Mouse (Mus musculus) liver, postnatal 0 days (tissue): ENCODE results near the gene Ankrd12. TPM values are rescaled to one million over a fixed set of nuclear protein-coding genes. Genes with fewer than 3 reads are reported as not detected.

ENCODE experiments used
- ATAC-seq: fragments of 200-750 bp; cut with Nextera tagmentation; 2 replicates; pipeline ENCODE4 v1.8.0; 2017; ENCODE audit warnings: mild to moderate bottlenecking, moderate library complexity
- DNase-seq: peaks from one replicate; pipeline ENCODE4 v3.0.0-alpha.2; 2016
- H3K27ac ChIP-seq: fragments of 300-500 bp; sonication (generic); 2 replicates; pipeline ENCODE4 v1.5.1; 2014; ENCODE audit warnings: antibody characterized with exemption, moderate library complexity, mild to moderate bottlenecking, low read depth
- H3K27me3 ChIP-seq: fragments of 300-500 bp; sonication (generic); 2 replicates; pipeline ENCODE4 v1.6.1; 2014; ENCODE audit warnings: low read length, control low read depth, mixed read lengths; ENCODE audit not compliant: insufficient read depth
- H3K36me3 ChIP-seq: fragments of 300-500 bp; sonication (generic); replicated peaks from 2 replicates; pipeline ENCODE4 v1.6.1; 2014; ENCODE audit warnings: mild to moderate bottlenecking, control low read depth, low read length, moderate library complexity, mixed read lengths; ENCODE audit not compliant: insufficient read depth
- H3K4me1 ChIP-seq: fragments of 300-500 bp; sonication (generic); 2 replicates; pipeline ENCODE4 v1.6.1; 2014; ENCODE audit warnings: antibody characterized with exemption, mild to moderate bottlenecking, control low read depth; ENCODE audit not compliant: insufficient read depth
- H3K4me2 ChIP-seq: fragments of 300-500 bp; sonication (generic); 2 replicates; pipeline ENCODE4 v1.6.1; 2014; ENCODE audit warnings: low read depth, mild to moderate bottlenecking, low read length, moderate library complexity, mixed read lengths
- H3K4me3 ChIP-seq: fragments of 300-500 bp; sonication (generic); 2 replicates; pipeline ENCODE4 v1.5.1; 2014; ENCODE audit warnings: low read depth, low read length
- H3K9ac ChIP-seq: fragments of 300-500 bp; sonication (generic); replicated peaks from 2 replicates; pipeline ENCODE4 v1.6.1; 2014; ENCODE audit warnings: mild to moderate bottlenecking, moderate library complexity
- H3K9me3 ChIP-seq: fragments of 300-500 bp; sonication (generic); 2 replicates; pipeline ENCODE4 v1.6.1; 2016; ENCODE audit warnings: mild to moderate bottlenecking, control low read depth, low read length, mixed read lengths
- CTCF ChIP-seq: sonication (generic); IDR thresholded peaks from 2 replicates; pipeline ENCODE4 v1.5.1; 2016; ENCODE audit warnings: antibody characterized with exemption, low read depth
- EP300 ChIP-seq: IDR thresholded peaks from 2 replicates; pipeline ENCODE4 v1.6.1; 2016; ENCODE audit warnings: antibody characterized with exemption, low read depth, mild to moderate bottlenecking
- WGBS: fragments of 180-500 bp; shearing (Covaris S2); extraction: QIAGEN DNeasy Blood & Tissue Kit; methylation state at CpG from one replicate; pipeline ENCODE4 v1.1.7; 2014; ENCODE audit not compliant: insufficient replicate concordance; 5-methylcytosine and 5-hydroxymethylcytosine counted together
- polyA plus RNA-seq: library from polyadenylated mRNA; unstranded; fragments of >200 nt; fragmentation: Nextera tagmentation; extraction: Ambion mirVana; gene quantifications from 2 replicates; pipeline ENCODE4 v1.2.1, GENCODE M21; 2015

Ankrd12 gene
- polyA plus RNA-seq, 1 experiment from 2014 or later: 7.9 TPM

- no peaks in the 10 kb centered on the region for H3K9me3 ChIP-seq
- peaks cover 7% of the 10 kb centered on the region; the same call in 1 of the 2 replicates for H3K36me3 ChIP-seq
- 75% methylated on average over 8 of the region's 8 CpGs for WGBS
- H3K9ac ChIP-seq: no peak overlapping the region
- H3K27me3 ChIP-seq: no peaks in the 10 kb centered on the region
- H3K4me2 ChIP-seq: no peak overlapping the region
- DNase-seq (no peak), ATAC-seq (no peak)
- TF ChIP-seq CTCF (no peak), EP300 (no peak)
- H3K4me3 ChIP-seq: no peak overlapping the region
- H3K27ac ChIP-seq: no peak overlapping the region
- peaks cover 6% of the 10 kb centered on the region; the same call in 1 of the 2 replicates for H3K4me1 ChIP-seq
Measured at GRCm38 (mm10) chr17:65947307-65947706, 129.6 kb downstream of the Ankrd12 start.

DNA sequence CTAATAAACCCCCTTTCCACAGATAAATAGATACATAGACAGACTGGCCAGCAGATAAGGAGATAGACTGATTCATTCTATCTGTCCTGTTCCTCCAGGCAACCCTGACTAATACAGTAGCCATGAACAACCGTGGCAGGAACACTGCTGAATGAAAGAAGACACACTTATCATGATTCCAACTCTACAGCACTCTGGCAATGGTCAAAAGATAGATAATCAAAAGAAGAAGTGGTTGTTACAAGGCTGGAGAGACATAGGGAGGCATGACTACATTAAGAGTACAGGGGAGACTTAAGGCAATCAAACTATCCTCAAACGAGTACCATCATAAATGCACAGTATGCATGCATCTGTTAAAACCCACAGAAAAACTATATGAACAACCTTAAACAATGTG, 131.5 kb downstream of the Ankrd12 start:
- Histone ChIP-seq H3K27ac (no peak overlapping the region), H3K4me2 (no peak overlapping the region), H3K27me3 (no peaks in the 10 kb centered on the region), H3K4me3 (no peak overlapping the region), H3K36me3 (peaks cover 7% of the 10 kb centered on the region; the same call in 1 of the 2 replicates), H3K4me1 (peaks cover 15% of the 10 kb centered on the region), H3K9me3 (no peaks in the 10 kb centered on the region), H3K9ac (no peak overlapping the region)
- 72% methylated on average over 2 of the region's 2 CpGs for WGBS
- TF ChIP-seq EP300 (no peak), CTCF (no peak)
- ATAC-seq (no peak), DNase-seq (no peak)

GRCm38 (mm10) chr17:65942394-65942793, 134.5 kb downstream of the Ankrd12 start:
- H3K4me1 ChIP-seq: peaks cover 21% of the 10 kb centered on the region
- DNase-seq (no peak), ATAC-seq (no peak)
- peaks cover 2% of the 10 kb centered on the region for H3K36me3 ChIP-seq
- no peak for TF ChIP-seq EP300
- no peak for TF ChIP-seq CTCF
- no peak overlapping the region for H3K4me2 ChIP-seq
- H3K9me3 ChIP-seq: no peaks in the 10 kb centered on the region
- H3K27me3 ChIP-seq: no peaks in the 10 kb centered on the region
- no peak overlapping the region for H3K9ac ChIP-seq
- H3K4me3 ChIP-seq: no peak overlapping the region
- H3K27ac ChIP-seq: no peak overlapping the region
- 56% methylated on average over 4 of the region's 4 CpGs for WGBS

- peaks cover 5% of the 10 kb centered on the region for H3K36me3 ChIP-seq
- no peak for ATAC-seq
- H3K27me3 ChIP-seq: no peaks in the 10 kb centered on the region
- H3K4me1 ChIP-seq: peaks cover 21% of the 10 kb centered on the region
- no peak for DNase-seq
- 66% methylated on average over 6 of the region's 6 CpGs for WGBS
- no peak overlapping the region for H3K4me3 ChIP-seq
- TF ChIP-seq EP300 (no peak), CTCF (no peak)
- no peak overlapping the region for H3K27ac ChIP-seq
- no peak overlapping the region for H3K9ac ChIP-seq
- H3K4me2 ChIP-seq: no peak overlapping the region
- no peaks in the 10 kb centered on the region for H3K9me3 ChIP-seq
Measured at GRCm38 (mm10) chr17:65941275-65941674, 135.6 kb downstream of the Ankrd12 start.

DNA sequence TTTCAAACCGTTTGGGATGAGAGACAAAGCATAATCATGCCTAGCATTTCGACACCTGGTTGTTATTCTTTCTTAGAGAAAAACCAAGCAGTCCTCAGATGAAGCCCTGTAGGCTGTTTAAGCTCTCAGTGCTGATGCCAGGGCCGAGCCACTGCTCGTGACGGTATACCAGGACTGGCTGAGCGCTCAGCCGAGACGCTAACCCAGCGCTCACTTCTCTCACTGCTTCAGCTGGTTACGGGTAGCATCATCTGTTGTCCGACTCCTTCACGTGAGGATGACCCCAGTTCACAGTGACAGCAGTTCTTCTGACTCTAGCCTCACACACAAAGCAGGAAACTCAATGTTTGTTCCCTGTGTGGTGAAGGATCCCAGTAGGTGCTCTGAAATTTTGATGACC, 136.7 kb downstream of the Ankrd12 start:
- no peak for DNase-seq
- peak; percentile 33; the same call in 1 of the 2 replicates for ATAC-seq
- peak overlapping the region; percentile 36; the same call in 1 of the 2 replicates for H3K27ac ChIP-seq
- H3K4me3 ChIP-seq: no peak overlapping the region
- 65% methylated on average over 12 of the region's 12 CpGs for WGBS
- no peaks in the 10 kb centered on the region for H3K9me3 ChIP-seq
- peaks cover 21% of the 10 kb centered on the region for H3K4me1 ChIP-seq
- H3K36me3 ChIP-seq: peaks cover 5% of the 10 kb centered on the region; the same call in 1 of the 2 replicates
- no peak overlapping the region for H3K9ac ChIP-seq
- no peaks in the 10 kb centered on the region for H3K27me3 ChIP-seq
- TF ChIP-seq CTCF (no peak), EP300 (no peak)
- peak overlapping the region; percentile 42; the same call in 1 of the 2 replicates for H3K4me2 ChIP-seq

GRCm38 (mm10) chr17:65939461-65940192, 137.3 kb downstream of the Ankrd12 start:
- no peaks in the 10 kb centered on the region for H3K9me3 ChIP-seq
- WGBS: 54% methylated on average over 14 of the region's 14 CpGs
- H3K27ac ChIP-seq: peak overlapping the region; percentile 36
- TF ChIP-seq CTCF (no peak), EP300 (no peak)
- peaks cover 5% of the 10 kb centered on the region; the same call in 1 of the 2 replicates for H3K36me3 ChIP-seq
- no peak overlapping the region for H3K4me3 ChIP-seq
- no peaks in the 10 kb centered on the region for H3K27me3 ChIP-seq
- peaks cover 21% of the 10 kb centered on the region for H3K4me1 ChIP-seq
- DNase-seq (no peak), ATAC-seq (peak; percentile 68)
- H3K4me2 ChIP-seq: peak overlapping the region; percentile 42; the same call in 1 of the 2 replicates
- no peak overlapping the region for H3K9ac ChIP-seq
